Mouse (Mus musculus): Measurements from ENCODE around the gene Celf2. TPM values are rescaled to one million over a fixed set of nuclear protein-coding genes. Genes with fewer than 3 reads are reported as not detected.
A peak's percentile ranks its signal among the peaks of the same experiment; 100 is the strongest.

Gene Celf2
- total RNA-seq, 2 experiments from 2014 or later = 478 to 500 TPM

GRCm38 (mm10) chr2:7113738-7114137 is 395.6 kb downstream of the Celf2 start:
- DNase-seq (ENCODE audit: low spot score in 2 of 2) = no peak
- intact Hi-C loops (cut with DNase I) = no loop called here

GRCm38 (mm10) chr2:7112156-7112813 is 397.1 kb downstream of the Celf2 start:
- DNase-seq (ENCODE audit: low spot score in 2 of 2) = peak in 1 of 2 experiments; percentile 43
- intact Hi-C loops (cut with DNase I) = no loop called here

- intact Hi-C loops (cut with DNase I) = no loop called here
- no peak for DNase-seq (ENCODE audit: low spot score in 2 of 2)
These were observed 415.9 kb downstream of the Celf2 start for GRCm38 (mm10) chr2:7093414-7093813.

- DNase-seq (ENCODE audit: low spot score in 2 of 2) = no peak
- intact Hi-C loops (cut with DNase I) = no loop called here
These were observed 416.7 kb downstream of the Celf2 start for GRCm38 (mm10) chr2:7092641-7093040.

- intact Hi-C loops (cut with DNase I) = no loop called here
- no peak for DNase-seq (ENCODE audit: low spot score in 2 of 2)
These were observed 418.9 kb downstream of the Celf2 start for GRCm38 (mm10) chr2:7090496-7090895.

- peak; percentile 63 to 66 for DNase-seq (ENCODE audit: low spot score in 2 of 2)
- intact Hi-C loops (cut with DNase I) = loop anchor here (5.0 kb wide), 1 partner anchor 207 kb away; no protein-coding TSS in a partner anchor
These were observed 420.1 kb downstream of the Celf2 start for GRCm38 (mm10) chr2:7089069-7089834.

- no peak for DNase-seq (ENCODE audit: low spot score in 2 of 2)
- intact Hi-C loops (cut with DNase I) = loop anchor here (5.0 kb wide), 1 partner anchor 206 kb away; no protein-coding TSS in a partner anchor
These were observed 420.8 kb downstream of the Celf2 start for GRCm38 (mm10) chr2:7088536-7088935.

GRCm38 (mm10) chr2:7087480-7087879 is 421.9 kb downstream of the Celf2 start:
- intact Hi-C loops (cut with DNase I) = loop anchor here (5.0 kb wide), 1 partner anchor 205 kb away; no protein-coding TSS in a partner anchor
- no peak for DNase-seq (ENCODE audit: low spot score in 2 of 2)

GRCm38 (mm10) chr2:7083489-7084090 is 425.8 kb downstream of the Celf2 start:
- intact Hi-C loops (cut with DNase I) = no loop called here
- no peak for DNase-seq (ENCODE audit: low spot score in 2 of 2)

- DNase-seq (ENCODE audit: low spot score in 2 of 2) = no peak
- intact Hi-C loops (cut with DNase I) = no loop called here
These were observed 426.9 kb downstream of the Celf2 start for GRCm38 (mm10) chr2:7082376-7083025.

- DNase-seq (ENCODE audit: low spot score in 2 of 2) = no peak
- intact Hi-C loops (cut with DNase I) = no loop called here
These were observed 428.3 kb downstream of the Celf2 start for GRCm38 (mm10) chr2:7080794-7081783.

GRCm38 (mm10) chr2:7080086-7080485 is 429.3 kb downstream of the Celf2 start:
- no peak for DNase-seq (ENCODE audit: low spot score in 2 of 2)
- intact Hi-C loops (cut with DNase I) = no loop called here

GRCm38 (mm10) chr2:7079390-7079789 is 430.0 kb downstream of the Celf2 start:
- no peak for DNase-seq (ENCODE audit: low spot score in 2 of 2)
- intact Hi-C loops (cut with DNase I) = no loop called here

GRCm38 (mm10) chr2:7073730-7074129 is 435.6 kb downstream of the Celf2 start:
- intact Hi-C loops (cut with DNase I) = no loop called here
- DNase-seq (ENCODE audit: low spot score in 2 of 2) = no peak

- no peak for DNase-seq (ENCODE audit: low spot score in 2 of 2)
- intact Hi-C loops (cut with DNase I) = no loop called here
These were observed 436.8 kb downstream of the Celf2 start for GRCm38 (mm10) chr2:7072344-7073265.

- intact Hi-C loops (cut with DNase I) = no loop called here
- DNase-seq (ENCODE audit: low spot score in 2 of 2) = no peak
These were observed 439.9 kb downstream of the Celf2 start for GRCm38 (mm10) chr2:7069458-7069857.

GRCm38 (mm10) chr2:7068281-7068680 is 441.1 kb downstream of the Celf2 start:
- DNase-seq (ENCODE audit: low spot score in 2 of 2) = no peak
- intact Hi-C loops (cut with DNase I) = no loop called here
